Mouse (Mus musculus) adrenal gland, postnatal 14 days (tissue): ENCODE measurements at regions not wholly inside any gene's neighbourhood (a gene's known extent, or its start where the extent isn't known, plus 50 kb on each side); places are given as distances from the start of the nearest gene placed in this dataset.

Source experiments
- DNase-seq: peaks from one replicate; pipeline ENCODE4 v3.0.0; 2021; ENCODE audit warnings: mixed read lengths

DNA sequence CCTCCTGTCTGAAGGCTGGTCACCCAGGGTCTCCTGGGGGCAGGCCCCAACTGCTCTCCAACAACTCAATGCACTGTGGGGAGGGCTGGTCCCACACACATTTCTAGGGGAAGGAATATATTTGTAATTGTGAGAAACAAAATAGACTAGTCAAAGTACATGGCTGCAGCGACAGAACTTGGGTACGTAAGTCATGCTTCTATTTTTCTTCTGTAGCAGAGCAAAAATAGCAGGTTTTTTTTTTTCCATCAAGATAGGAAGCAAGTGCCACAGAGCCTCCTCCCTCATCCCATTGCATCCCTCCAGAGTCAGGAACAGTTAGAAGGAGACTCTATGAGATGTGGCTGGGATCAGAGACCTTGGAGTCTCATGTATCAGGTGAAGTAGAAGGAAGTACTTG is 124.9 kb upstream of the Tnr start:
- no peak for DNase-seq

DNA sequence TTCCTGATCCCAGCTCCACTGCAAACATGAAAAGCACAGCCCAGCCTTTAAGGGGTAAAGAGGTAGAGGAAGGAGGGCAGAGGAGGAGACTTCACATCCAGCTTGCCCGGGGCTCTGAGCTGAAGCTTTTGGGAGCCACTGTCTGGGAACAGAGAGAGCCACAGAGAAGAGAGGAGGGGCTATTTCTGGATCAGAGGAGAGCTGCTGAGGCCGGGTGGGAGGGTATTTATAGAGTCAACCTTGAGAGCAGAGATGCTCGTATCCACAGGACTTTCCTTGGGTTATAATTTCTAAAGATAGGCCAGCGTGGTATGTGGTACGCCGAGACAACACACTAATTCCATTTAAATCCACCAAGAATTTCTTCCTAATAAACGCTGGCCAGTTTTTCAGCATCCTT is 117.3 kb upstream of the Tnr start:
- DNase-seq, result no peak

DNA sequence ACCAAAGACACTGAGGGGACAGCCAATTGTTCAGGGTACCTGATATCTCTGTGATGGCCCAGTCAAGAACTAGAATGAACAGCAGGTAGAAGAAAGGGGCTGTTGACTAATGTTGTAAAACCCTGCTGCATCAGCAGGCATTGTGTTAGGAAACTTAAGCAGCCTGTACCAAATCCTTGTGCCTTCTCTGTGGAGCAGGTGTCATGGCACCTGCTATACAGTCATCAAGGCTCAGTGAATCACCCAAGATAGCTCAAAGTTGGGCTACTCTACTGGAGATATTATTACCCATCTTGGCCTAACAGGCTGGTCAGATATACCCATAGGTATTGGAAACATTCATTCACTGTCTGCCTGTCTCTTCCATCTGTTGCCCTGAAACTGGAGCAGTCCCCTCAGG is 116.8 kb upstream of the Tnr start:
- DNase-seq, result no peak

DNA sequence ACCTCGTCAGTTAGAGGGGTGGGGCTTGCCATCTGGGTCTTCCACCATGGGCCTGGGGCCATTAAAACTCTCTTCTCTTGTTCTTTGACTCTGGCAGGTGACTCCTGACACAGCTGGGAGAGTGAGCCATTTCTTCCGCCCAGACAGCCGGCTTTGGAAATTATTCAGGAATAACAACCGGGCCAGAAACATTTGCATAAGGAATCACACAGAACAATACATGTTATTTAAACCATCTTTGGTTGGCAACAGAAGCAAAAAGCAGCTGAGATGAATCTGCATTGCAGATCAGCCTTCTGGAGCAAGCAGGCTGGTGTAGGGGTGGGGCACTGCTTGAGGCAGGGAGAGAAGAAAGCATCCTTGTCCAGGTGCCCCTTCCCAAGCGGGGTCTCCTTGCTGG is 110.2 kb upstream of the Tnr start:
- no peak for DNase-seq

DNA sequence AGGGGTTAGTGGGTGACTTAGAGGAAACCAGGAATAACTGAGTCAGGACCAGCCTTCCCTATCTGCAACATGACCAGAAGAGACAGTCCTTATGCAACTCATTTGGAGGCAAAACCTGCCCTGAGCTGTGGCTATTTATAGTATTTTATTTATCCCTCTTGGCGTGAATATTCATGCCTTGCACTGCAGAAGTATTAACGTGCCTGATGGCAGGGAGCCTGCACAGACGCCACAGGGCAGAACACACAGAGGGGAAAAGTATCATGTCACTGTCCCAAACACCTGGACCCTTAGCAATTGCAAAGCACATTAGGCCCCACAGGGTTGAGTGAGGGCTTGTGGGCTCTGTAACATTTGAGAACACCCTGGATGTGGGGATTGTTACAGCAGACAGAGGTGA is 107.9 kb upstream of the Tnr start:
- no peak for DNase-seq

DNA sequence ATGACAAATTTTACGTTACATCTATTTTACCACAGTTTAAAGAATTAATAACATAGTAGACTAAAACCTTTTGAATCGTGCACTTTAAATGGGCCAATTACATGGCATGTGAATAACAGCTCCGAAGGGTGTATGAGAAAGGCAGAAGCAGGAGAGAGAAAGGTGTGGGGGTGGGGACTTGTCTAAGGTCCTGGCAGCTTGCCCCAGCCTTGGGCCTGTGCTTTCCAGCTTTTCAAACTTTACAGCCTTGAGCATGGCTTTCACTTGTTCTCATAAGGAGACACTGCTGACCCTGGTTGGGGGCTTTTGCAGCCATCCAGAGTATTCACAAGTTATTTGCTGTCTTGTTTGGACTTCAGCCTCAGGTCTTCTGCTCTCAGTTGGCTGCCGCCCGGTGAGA is 106.4 kb upstream of the Tnr start:
- DNase-seq, result peak; percentile 63

DNA sequence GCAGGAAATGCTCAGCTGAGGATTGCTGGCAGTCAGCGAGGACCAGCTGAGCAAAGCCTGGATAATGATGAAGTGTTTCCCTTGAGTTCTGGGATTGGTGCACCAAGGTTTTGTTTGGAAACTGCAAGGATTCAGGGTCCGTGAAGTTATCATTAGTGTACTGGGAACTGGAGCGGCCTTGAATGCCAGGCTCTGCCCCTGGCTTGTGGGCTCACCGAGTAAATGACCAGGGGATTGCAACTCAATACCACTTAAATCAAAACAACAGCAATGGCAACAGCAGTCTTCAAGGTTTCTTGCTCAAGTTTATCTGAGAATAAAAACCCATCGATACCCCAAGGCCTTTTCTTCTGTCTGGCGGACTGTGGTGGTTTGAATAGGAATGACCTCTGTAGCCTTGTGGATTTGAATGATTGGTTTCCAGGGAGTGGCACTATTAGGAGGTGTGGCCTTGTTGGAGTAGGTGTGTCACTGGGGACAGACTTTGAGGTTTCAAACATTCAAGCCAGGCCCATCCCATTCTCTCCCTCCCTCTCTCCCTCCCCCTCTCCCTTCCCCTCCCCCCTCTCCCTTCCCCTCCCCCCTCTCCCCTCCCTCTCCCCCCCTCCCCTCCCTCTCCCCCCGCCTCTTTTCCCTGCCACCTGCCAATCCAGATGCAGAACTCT is 104.1 kb upstream of the Tnr start:
- peak; percentile 44 for DNase-seq

DNA sequence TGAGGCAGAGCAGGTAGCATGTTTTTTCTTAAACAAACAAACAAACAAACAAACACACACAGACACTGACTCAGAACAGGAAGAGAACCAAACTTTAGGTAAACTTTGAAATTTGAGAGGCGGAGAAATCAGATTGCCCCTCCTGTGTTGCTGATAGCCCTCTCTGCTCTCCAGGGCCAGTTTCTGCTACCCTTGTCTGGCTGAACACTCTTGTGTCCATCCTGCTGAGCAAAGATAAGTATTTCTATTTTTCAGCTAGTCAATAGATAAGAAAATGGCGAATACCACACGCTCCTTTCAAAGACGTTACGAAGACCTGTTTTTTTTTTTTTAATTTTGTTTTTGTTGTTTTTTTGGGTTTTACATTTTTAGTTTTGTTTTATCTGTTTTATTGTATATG is 103.4 kb upstream of the Tnr start:
- no peak for DNase-seq

DNA sequence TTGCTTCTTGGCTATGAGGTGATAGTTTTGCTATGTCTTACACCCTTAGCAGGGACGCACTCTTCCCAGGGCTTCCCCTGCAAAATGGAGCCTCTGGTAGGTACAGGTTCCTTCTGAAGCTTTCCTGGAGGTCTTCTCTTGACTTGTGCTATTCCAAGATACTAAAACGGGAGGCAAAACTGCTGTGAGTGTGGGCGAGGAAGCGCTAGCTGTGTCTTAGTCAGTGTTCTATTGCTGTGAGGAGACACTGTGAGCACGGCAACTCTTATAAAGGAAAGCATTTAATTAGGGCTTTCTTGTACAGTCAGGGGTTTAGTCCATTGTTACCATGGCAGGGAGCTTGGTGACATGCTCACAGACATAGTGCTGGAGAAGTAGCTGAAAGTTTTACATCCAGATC is 99.9 kb upstream of the Tnr start:
- DNase-seq, result no peak

DNA sequence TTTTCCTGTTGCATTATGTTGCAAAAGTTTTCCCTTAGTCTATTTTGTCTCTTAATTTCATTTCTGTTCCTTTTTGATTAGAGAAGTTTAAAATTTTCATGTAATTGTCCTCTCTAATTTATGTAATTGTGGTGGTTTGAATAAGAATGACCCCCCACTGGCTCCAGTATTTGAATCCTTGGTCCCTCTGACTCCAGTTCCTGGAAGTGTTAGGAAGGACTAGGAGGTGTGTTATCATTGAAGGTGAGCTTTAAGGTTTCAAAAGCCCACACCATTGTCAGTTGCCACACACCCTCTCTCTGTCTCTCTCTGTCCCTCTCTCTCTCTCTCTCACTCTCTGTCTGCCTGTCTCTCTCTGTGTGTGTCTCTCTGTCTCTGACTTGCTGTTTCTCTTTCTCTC is 93.6 kb upstream of the Tnr start:
- no peak for DNase-seq

DNA sequence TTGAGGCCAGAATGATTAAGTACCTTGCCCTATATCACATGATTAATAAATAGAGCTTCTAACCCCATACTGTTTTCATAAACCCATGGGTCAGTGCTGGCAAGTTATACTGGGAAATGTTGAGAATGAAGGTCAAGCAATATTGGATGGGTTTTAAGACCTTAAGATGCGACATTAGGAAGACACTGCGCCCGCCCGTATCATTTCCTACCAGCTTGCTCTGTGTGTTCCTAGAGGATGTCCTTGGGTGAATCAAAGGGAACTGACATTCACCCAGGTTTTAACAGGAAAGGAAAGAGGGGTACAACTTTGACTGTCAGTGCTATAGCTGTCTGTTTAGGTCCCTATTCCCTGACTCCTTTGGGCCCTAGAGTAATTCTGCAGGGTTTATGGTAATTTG is 90.0 kb upstream of the Tnr start:
- DNase-seq, result no peak

DNA sequence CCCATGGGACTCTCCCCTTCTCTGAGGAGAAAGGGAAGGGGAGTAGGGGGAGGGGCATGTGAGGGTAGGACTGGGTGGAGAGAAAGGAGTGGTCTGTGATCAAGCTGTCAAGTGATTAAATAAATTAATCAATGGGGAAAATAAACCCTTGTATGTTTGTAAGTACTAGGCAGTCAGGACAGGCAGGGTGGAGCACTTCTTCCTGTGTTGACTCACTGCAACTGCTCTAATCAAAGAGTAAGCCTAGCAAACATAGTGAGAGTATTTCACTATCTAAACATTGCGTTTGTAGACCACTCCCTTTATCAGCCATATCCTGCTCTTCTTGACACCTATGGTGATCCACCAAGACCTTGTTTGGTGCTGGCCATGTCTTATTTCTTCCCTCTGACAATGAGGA is 82.8 kb upstream of the Tnr start:
- DNase-seq, result no peak

DNA sequence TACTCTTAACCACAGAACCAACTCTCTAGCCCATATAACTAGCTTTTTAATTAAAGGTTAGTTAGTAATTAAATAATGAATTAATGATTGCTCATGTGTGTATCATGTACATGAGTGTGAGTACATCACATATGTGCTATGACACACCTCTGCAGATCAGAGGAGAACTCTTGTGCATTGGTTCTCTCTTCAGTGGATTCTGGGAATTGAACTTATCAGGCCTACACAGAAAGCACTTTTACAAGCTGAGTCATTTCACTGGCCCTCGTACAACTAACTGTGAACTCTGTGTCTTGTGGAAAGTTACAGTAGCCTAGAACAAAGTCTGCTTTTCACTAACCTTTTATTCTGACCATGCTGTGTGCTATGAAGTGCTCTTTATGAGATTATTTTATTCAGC is 79.5 kb upstream of the Tnr start:
- no peak for DNase-seq

DNA sequence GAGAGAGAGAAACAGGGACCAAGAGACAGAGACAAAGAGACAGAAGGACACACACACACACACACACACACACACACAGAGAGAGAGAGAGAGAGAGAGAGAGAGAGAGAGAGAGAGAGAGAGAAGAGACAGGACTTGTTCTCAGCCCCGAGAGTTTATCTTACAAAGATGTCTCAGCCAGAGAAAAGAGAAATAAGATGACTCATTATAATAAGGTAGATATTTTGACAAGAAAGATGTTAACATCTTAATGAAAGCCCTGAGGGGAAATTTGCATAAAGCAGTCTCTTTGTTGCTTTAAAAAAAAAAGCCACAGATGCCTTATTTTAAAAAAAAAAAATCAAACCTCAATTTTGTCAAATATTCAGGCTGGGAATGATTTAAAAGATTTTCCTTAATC is 78.1 kb upstream of the Tnr start:
- DNase-seq, result no peak

DNA sequence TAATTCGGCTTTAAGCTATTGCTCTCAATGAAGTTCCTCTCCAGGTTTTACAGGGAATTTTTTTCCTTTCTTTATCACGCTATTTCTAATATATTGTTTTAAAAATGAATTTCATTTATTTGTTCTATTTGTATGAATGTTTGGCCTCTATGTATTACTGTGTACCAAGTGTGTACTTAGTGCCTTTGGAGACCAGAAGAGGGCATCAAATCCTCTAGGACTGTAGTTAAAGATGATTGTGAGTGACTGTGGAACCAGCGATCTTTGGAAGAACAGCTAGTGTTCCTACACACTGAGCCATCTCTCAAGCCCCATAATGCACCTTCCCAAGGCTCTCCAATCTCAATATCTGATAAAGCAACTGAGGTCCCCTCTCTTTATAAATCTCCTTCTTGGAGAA is 72.1 kb upstream of the Tnr start:
- DNase-seq, result no peak

DNA sequence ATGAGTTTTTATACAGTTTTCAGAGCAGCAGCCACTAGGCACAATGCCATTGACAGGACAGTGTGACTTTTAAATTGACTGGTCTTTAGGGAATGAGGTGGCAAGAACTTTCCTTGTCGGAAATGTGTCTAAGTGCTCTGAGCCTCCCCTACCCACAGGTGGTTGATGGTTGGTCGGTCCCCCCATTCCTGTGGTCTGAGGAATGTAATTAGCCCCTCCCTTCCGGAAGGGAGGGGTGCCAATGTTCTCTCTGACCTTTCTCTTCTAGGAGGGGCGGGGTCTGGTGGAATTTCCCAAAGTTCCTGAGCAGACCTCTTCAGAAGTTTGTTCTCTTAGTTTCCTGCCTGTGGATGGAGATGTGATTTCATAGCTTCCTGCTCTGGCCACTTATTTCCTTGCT is 62.7 kb upstream of the Tnr start:
- DNase-seq, result no peak

DNA sequence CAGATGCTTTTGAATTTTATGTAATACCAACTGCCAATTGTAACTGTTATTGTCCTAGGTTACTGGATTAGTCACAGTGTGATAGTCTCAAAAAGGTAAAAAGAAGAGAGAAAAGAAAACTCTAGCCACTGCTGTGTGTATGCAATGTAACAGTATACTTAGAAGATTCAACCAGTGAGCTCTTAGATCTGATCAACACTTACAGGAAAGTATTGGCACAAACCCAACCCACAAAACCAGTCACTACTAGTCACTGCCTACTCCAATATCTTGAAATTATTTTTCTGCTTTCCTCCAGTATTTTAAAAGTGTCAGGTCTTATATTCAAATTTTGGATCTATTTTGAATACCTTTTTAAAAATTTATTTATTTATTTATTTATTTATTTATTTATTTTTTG is 52.6 kb upstream of the Tnr start:
- no peak for DNase-seq
